Mouse (Mus musculus) limb, embryonic 10.5 days (tissue): ENCODE measurements around the gene Tut7. TPM values are rescaled to one million over a fixed set of nuclear protein-coding genes. Genes with fewer than 3 reads are reported as not detected.
A peak's percentile ranks its signal among the peaks of the same experiment; 100 is the strongest.

ENCODE experiments used
- DNase-seq: peaks from one replicate; pipeline ENCODE4 v3.0.0-alpha.2; 2017; ENCODE audit warnings: low spot score
- H3K27ac ChIP-seq: fragments of 300-500 bp; sonication (generic); 2 replicates; pipeline ENCODE4 v1.5.1; 2016; ENCODE audit warnings: mild to moderate bottlenecking
- H3K27me3 ChIP-seq: fragments of 300-500 bp; sonication (generic); 2 replicates; pipeline ENCODE4 v1.6.1; 2016; ENCODE audit warnings: low read depth, mild to moderate bottlenecking; ENCODE audit not compliant: poor library complexity, severe bottlenecking
- H3K36me3 ChIP-seq: fragments of 300-500 bp; sonication (generic); 2 replicates; pipeline ENCODE4 v1.6.1; 2016; ENCODE audit warnings: mild to moderate bottlenecking, moderate library complexity
- H3K4me1 ChIP-seq: fragments of 300-500 bp; sonication (generic); 2 replicates; pipeline ENCODE4 v1.6.1; 2016
- H3K4me3 ChIP-seq: fragments of 300-500 bp; sonication (generic); 2 replicates; pipeline ENCODE4 v1.5.1; 2016; ENCODE audit warnings: mild to moderate bottlenecking, moderate library complexity
- H3K9me3 ChIP-seq: fragments of 300-500 bp; sonication (generic); replicated peaks from 2 replicates; pipeline ENCODE4 v1.6.1; 2016; ENCODE audit warnings: mild to moderate bottlenecking
- WGBS: fragments of 180-500 bp; shearing (Covaris S2); methylation state at CpG from one replicate; pipeline ENCODE4 v1.1.7; 2016; 5-methylcytosine and 5-hydroxymethylcytosine counted together
- polyA plus RNA-seq: library from polyadenylated mRNA; unstranded; fragments of >200 nt; fragmentation: Nextera tagmentation; extraction: Ambion mirVana; gene quantifications from 2 replicates; pipeline ENCODE4 v1.2.1, GENCODE M21; 2016

Gene Tut7
- polyA plus RNA-seq, 1 experiment from 2014 or later: 47.5 TPM

DNA sequence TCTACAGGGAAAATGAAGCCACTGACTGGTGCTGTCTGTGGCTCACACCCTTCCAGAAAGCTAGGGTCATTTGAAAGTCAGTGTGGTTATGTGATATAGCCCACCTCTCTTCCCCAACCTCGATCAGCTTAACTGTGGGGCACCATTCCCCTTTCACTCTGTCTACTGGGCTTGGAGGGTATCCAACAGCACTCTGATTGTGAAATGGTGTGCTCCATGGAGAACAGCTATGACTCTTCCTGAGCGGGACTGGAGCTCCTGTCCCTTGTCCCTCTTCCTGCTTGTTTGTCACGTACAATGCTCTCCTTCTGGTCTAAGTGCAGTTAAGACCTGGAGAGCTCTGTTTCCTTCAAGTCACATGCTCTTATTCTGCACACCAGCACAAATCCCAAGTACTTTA is 47.8 kb downstream of the Tut7 start:
- DNase-seq: no peak
- H3K4me1 ChIP-seq: peaks cover 13% of the 10 kb centered on the region

DNA sequence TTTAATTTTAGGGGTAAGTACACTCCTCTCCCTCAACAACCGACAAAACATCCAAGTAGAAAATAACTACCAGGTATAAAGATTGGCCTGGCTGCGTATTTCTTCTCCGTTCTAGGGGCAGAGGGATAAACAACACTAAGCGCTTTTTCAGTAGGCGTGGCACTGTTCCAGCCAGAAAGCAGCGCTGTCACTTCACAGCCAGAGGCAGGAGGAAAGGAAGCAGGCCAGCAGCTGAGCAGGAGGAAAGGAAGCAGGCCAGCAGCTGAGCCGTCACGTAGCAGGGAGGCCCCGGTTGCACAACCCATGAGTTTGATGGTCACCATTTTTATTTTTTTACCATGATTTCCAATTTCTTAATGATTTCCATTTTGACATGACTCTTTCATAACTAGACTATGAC is 51.7 kb downstream of the Tut7 start:
- 75% methylated on average over 9 of the region's 9 CpGs for WGBS
- no peak for DNase-seq

More for the DNA sequence above, 47.8 kb downstream of the Tut7 start:
- Histone ChIP-seq H3K4me3 (no peak overlapping the region), H3K27ac (no peak overlapping the region), H3K9me3 (no peaks in the 10 kb centered on the region), H3K36me3 (peaks cover 85% of the 10 kb centered on the region), H3K27me3 (no peaks in the 10 kb centered on the region)
- WGBS: 91% methylated on average over 3 of the region's 3 CpGs

DNA sequence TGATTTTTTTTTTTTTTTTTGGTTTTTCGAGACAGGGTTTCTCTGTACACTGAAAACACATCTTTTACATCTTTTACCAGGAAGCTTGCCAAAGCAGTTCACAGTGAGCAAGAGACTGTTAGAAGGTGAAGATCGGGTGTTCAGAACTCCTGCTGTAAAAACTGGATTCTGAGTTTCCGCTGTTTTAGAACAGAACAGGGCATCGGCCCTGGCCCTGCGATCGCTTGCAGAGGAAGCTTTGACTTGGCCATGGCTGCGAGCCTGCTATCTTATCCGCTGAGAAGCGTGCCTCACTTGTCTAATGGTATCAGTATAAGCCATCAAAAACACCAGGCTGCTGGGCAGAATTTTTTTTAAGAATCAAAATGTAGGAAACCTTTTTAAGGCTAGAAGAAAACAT is 52.1 kb downstream of the Tut7 start:
- 80% methylated on average over 9 of the region's 9 CpGs for WGBS
- DNase-seq: no peak
- Histone ChIP-seq H3K9me3 (no peaks in the 10 kb centered on the region), H3K36me3 (peaks cover 48% of the 10 kb centered on the region), H3K27me3 (no peaks in the 10 kb centered on the region), H3K4me3 (peak overlapping the region; percentile 87), H3K4me1 (peaks cover 48% of the 10 kb centered on the region), H3K27ac (peak overlapping the region; percentile 89)

More for the DNA sequence above, 51.7 kb downstream of the Tut7 start:
- H3K27me3 ChIP-seq: no peaks in the 10 kb centered on the region
- H3K9me3 ChIP-seq: no peaks in the 10 kb centered on the region
- peaks cover 44% of the 10 kb centered on the region for H3K4me1 ChIP-seq
- no peak overlapping the region for H3K4me3 ChIP-seq
- H3K27ac ChIP-seq: no peak overlapping the region
- peaks cover 52% of the 10 kb centered on the region for H3K36me3 ChIP-seq

- no peaks in the 10 kb centered on the region for H3K9me3 ChIP-seq
- H3K27ac ChIP-seq: peak overlapping the region; percentile 89
- under 1% methylated on average over 28 of the region's 28 CpGs for WGBS
- peak; percentile 86 for DNase-seq
- H3K4me3 ChIP-seq: peak overlapping the region; percentile 87
- peaks cover 49% of the 10 kb centered on the region for H3K4me1 ChIP-seq
- H3K27me3 ChIP-seq: no peaks in the 10 kb centered on the region
- peaks cover 41% of the 10 kb centered on the region for H3K36me3 ChIP-seq
These were observed 52.8 kb downstream of the Tut7 start for GRCm38 (mm10) chr13:59770164-59770562.

DNA sequence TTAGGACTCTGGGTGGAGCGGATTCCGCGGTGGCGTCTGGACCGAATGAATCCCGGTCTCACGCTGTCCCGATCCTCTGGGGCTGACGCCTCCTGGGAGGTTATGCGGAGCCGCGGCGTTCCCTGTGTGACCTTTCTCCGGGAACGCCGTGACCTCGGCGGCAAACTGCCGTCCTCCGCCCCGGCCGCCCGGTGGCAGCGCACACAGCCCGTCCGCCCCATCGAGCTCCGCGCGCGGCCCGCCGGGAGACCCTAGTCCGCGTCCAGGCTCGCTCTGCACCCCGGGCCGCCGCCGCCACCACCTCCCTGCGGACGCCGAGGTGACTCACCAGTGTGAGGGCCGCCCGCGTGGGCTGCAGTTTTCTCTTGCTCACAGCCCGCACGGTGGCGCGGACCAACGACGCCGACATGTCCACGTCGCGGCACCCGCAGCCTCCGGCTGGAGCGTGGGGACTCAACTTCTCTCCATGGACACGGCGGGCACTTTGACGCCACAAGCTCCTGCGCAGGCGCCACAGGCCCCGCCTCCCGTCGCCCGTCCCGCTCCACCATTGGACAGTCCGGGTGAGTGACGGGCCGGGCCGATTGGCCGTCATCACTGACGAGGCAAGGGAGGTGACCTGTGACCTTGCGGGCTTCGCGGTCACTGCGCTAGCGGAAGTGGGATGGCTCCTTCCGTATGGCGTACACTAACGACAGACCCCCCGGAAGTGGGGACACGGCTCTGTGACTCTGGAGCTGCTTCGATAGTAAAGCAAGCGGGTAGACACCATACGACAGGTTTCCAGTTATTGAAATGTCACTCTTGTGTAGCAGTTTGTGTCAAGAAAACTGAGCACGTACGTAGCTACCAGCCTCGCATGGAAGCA is 53.4 kb downstream of the Tut7 start, which contains the start of gene Isca1:
Gene Isca1, minus strand, starts transcription at position 515 of the 868 bp plus-strand sequence.
- peak within 1 kb of the TSS; percentile 89 for H3K27ac ChIP-seq
- peak; percentile 100 for DNase-seq
- H3K27me3 ChIP-seq: no peaks in the 10 kb centered on the region
- peaks cover 35% of the 10 kb centered on the region for H3K36me3 ChIP-seq
- no peaks in the 10 kb centered on the region for H3K9me3 ChIP-seq
- H3K4me3 ChIP-seq: peak within 1 kb of the TSS; percentile 87
- peaks cover 49% of the 10 kb centered on the region for H3K4me1 ChIP-seq
- under 1% methylated on average over 91 of the region's 91 CpGs for WGBS

GRCm38 (mm10) chr13:59768531-59768930 is 54.4 kb downstream of the Tut7 start:
- H3K27me3 ChIP-seq: no peaks in the 10 kb centered on the region
- H3K4me3 ChIP-seq: peak overlapping the region; percentile 87
- 0 out of 2 replicates have a peak overlapping the region, but pooled peaks have one; percentile 21 for H3K27ac ChIP-seq
- H3K36me3 ChIP-seq: peaks cover 35% of the 10 kb centered on the region
- H3K4me1 ChIP-seq: peaks cover 49% of the 10 kb centered on the region
- H3K9me3 ChIP-seq: no peaks in the 10 kb centered on the region
- DNase-seq: no peak
- WGBS: 46% methylated on average over 13 of the region's 13 CpGs

DNA sequence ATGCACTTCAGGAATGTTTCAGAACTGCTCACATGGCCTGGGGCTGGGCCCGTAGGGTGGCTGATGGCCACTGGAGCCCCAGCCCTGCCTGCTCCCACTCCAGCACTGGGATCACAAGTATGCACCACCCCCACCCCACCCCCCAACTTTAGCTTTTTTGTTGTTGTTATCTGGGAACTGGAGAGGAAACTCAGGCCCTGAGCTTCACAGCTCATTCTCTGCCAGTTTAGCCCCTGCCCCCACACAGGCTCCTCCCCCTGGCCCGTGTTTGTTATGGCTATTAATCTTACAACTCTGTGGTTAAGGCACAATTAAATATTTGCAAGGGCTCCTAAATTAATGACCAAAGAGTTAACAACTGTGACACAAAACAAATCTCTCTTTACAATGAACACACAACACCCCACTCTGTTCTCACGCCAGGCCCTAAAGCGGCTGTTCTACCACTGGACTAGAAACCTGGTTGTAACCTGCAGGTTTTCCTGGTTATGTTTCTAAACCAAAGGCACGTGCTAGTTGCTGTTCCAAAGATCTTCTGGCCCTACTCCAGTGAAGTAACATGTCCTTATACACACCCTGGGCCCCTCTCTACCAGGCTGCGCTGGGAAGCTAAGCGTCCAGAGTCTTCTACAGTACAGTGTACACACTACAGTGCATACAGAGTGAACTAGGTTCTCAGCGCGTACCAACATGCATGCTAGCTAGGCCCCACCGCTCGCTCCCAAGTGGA is 56.0 kb downstream of the Tut7 start:
- 77% methylated on average over 11 of the region's 11 CpGs for WGBS
- no peak overlapping the region for H3K4me3 ChIP-seq
- no peak for DNase-seq
- H3K27me3 ChIP-seq: no peaks in the 10 kb centered on the region
- H3K27ac ChIP-seq: peak overlapping the region; percentile 34; the same call in 1 of the 2 replicates
- peaks cover 36% of the 10 kb centered on the region for H3K36me3 ChIP-seq
- no peaks in the 10 kb centered on the region for H3K9me3 ChIP-seq
- peaks cover 49% of the 10 kb centered on the region for H3K4me1 ChIP-seq

GRCm38 (mm10) chr13:59762791-59763190 is 60.2 kb downstream of the Tut7 start:
- Histone ChIP-seq H3K27me3 (no peaks in the 10 kb centered on the region), H3K9me3 (no peaks in the 10 kb centered on the region), H3K36me3 (peaks cover 70% of the 10 kb centered on the region), H3K4me3 (no peak overlapping the region), H3K27ac (no peak overlapping the region), H3K4me1 (peaks cover 21% of the 10 kb centered on the region)
- 92% methylated on average over 7 of the region's 7 CpGs for WGBS
- no peak for DNase-seq

DNA sequence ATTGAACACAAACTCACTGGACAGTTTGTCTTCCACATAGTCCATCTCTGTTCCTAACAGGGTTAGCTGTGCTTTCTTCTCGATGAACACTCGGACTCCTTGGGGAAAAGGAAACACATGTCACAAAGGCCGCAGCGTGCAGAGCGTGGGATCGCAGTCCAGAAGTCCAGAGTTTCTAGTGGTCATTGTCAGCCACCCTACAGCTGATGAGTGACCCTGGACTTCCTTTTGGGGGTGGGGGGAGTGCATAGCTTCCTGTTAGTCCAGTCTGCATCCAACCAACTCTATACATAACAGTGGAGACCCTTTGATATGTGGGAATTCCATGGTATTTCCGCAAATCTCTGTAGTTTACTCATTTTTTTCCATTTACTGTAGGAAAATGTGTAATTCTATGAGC is 66.0 kb downstream of the Tut7 start:
- no peak for DNase-seq
- H3K27ac ChIP-seq: no peak overlapping the region
- H3K4me1 ChIP-seq: no peaks in the 10 kb centered on the region
- 95% methylated on average over 7 of the region's 7 CpGs for WGBS
- no peak overlapping the region for H3K4me3 ChIP-seq
- H3K27me3 ChIP-seq: no peaks in the 10 kb centered on the region
- H3K36me3 ChIP-seq: peaks cover 75% of the 10 kb centered on the region
- H3K9me3 ChIP-seq: no peaks in the 10 kb centered on the region

GRCm38 (mm10) chr13:59750310-59750709 is 72.6 kb downstream of the Tut7 start:
- DNase-seq: peak; percentile 40
- no peaks in the 10 kb centered on the region for H3K9me3 ChIP-seq
- 27% methylated on average over 12 of the region's 12 CpGs for WGBS
- no peak overlapping the region for H3K4me3 ChIP-seq
- no peaks in the 10 kb centered on the region for H3K27me3 ChIP-seq
- no peak overlapping the region for H3K27ac ChIP-seq
- peaks cover 16% of the 10 kb centered on the region for H3K36me3 ChIP-seq
- H3K4me1 ChIP-seq: peaks cover 18% of the 10 kb centered on the region

DNA sequence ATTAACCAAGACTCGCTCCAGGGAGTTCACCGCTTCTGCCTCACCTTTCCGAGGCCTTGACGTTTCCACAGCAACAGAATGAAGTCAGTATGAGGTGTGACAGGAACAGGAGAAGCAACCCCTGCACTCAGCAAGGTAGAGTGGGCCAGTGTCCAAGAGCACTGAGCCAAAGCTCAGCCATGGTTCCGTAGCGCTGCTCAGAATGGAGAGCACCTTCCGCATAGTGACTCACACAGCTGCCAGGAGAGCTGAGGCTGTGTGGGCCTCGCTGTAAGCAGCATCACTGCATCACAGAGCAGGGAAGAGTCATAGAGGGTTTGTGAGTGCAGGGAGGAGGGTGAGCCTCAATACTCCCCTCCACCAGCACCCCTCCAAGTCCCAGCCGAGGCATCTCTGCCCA is 76.2 kb downstream of the Tut7 start, which contains the start of gene 1700014D04Rik:
Gene 1700014D04Rik, minus strand, starts transcription at position 42 of the 400 bp plus-strand sequence.
- Histone ChIP-seq H3K9me3 (no peaks in the 10 kb centered on the region), H3K27me3 (no peaks in the 10 kb centered on the region), H3K36me3 (no peaks in the 10 kb centered on the region), H3K4me3 (no peak within 1 kb of the TSS), H3K4me1 (peaks cover 18% of the 10 kb centered on the region), H3K27ac (no peak within 1 kb of the TSS)
- 80% methylated on average over 9 of the region's 9 CpGs for whole genome bisulfite sequencing
- no peak for DNase-seq

DNA sequence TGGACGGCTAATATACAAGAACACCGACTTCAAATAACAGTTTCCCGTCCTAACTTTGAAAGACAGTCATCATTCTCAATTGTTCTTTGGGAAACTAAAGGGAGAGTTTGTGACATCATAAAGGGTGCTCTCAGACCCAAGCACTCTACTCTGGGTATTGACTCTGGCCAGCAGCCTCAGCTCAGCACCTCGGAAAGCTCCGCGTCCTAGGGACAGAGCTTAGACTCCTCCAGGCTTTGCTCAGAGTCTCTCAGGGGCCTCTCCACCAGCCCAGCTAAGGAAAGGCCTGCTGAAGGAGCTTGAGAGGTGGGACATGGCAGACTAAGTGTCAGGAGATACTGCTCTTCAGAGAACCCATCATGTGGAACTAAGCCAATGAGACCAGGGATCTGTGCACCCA is 76.8 kb downstream of the Tut7 start:
- Histone ChIP-seq H3K4me3 (no peak overlapping the region), H3K4me1 (peaks cover 15% of the 10 kb centered on the region), H3K27ac (no peak overlapping the region), H3K9me3 (no peaks in the 10 kb centered on the region), H3K27me3 (no peaks in the 10 kb centered on the region), H3K36me3 (no peaks in the 10 kb centered on the region)
- 66% methylated on average over 6 of the region's 6 CpGs for WGBS
- peak; percentile 47 for DNase-seq

DNA sequence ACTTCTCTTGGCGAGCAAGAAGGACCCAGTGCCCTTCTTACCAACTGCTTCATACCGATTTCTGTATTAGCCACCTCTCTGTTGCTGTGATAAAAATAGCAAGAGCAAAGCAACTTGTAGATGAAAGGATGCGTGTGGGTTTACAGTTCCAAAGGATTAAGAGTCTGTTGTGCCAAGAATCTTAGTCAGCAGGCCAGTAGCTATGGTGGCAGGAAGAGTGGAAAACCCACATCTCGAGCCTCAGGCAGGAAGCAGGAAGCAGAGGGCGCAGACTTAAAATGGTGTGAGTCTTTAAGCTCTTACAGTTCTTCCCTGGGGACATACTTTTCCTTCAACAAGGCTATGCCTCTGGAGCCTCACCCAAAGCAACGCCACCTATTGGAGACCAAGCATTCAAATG is 77.5 kb downstream of the Tut7 start:
- no peaks in the 10 kb centered on the region for H3K27me3 ChIP-seq

More for the DNA sequence above, 77.5 kb downstream of the Tut7 start:
- Histone ChIP-seq H3K4me1 (peaks cover 8% of the 10 kb centered on the region), H3K4me3 (no peak overlapping the region), H3K36me3 (no peaks in the 10 kb centered on the region), H3K27ac (no peak overlapping the region), H3K9me3 (no peaks in the 10 kb centered on the region)
- 88% methylated on average over 6 of the region's 6 CpGs for WGBS
- no peak for DNase-seq
